Mouse (Mus musculus): ENCODE measurements around the gene Tmem104.

- no peak for TF ChIP-seq CTCF (IDR thresholded peaks at IDR 0.05; ENCODE audit: control insufficient read depth, insufficient read depth, insufficient read length)
- TF ChIP-seq CEBPB (IDR thresholded peaks at IDR 0.05; ENCODE audit: low read depth) = no peak
- TF ChIP-seq MAX (IDR thresholded peaks at IDR 0.05) = no peak
- no peak for TF ChIP-seq USF1 (IDR thresholded peaks at IDR 0.05; ENCODE audit: low read depth)
- TF ChIP-seq MYOD1 (IDR thresholded peaks at IDR 0.05; ENCODE audit: control insufficient read depth, insufficient read length, low read depth) = no peak
- TF ChIP-seq MYOG (IDR thresholded peaks at IDR 0.05; ENCODE audit: control insufficient read depth, extremely low read depth, insufficient read length) = no peak
- no peak for TF ChIP-seq FOSL1 (IDR thresholded peaks at IDR 0.05; ENCODE audit: insufficient read depth, low read length, poor library complexity, severe bottlenecking)
These were observed 7.4 kb downstream of the Tmem104 start for GRCm38 (mm10) chr11:115194693-115195092.

Measured in C2C12 (cell line).